Mouse (Mus musculus) gonadal fat pad, adult 2 months (tissue): ENCODE measurements around the gene Cbx4. TPM values are rescaled to one million over a fixed set of nuclear protein-coding genes. Genes with fewer than 3 reads are reported as not detected.

Experiments used
- DNase-seq: peaks from one replicate; pipeline ENCODE4 v3.0.0-alpha.2; 2012; ENCODE audit warnings: low read depth
- polyA plus RNA-seq: library from polyadenylated mRNA; depleted of rRNA; stranded (reverse); fragments of >200 nt; gene quantifications from 2 replicates; pipeline ENCODE4 v1.2.3, GENCODE M21; 2012

Cbx4 gene
- polyA plus RNA-seq, 1 experiment, result 13.2 TPM

GRCm38 (mm10) chr11:119084446-119085278 lies 1.4 kb downstream of the Cbx4 start:
- DNase-seq, result no peak

- DNase-seq, result no peak
Measured at GRCm38 (mm10) chr11:119083724-119084445, 2.1 kb downstream of the Cbx4 start.

DNA sequence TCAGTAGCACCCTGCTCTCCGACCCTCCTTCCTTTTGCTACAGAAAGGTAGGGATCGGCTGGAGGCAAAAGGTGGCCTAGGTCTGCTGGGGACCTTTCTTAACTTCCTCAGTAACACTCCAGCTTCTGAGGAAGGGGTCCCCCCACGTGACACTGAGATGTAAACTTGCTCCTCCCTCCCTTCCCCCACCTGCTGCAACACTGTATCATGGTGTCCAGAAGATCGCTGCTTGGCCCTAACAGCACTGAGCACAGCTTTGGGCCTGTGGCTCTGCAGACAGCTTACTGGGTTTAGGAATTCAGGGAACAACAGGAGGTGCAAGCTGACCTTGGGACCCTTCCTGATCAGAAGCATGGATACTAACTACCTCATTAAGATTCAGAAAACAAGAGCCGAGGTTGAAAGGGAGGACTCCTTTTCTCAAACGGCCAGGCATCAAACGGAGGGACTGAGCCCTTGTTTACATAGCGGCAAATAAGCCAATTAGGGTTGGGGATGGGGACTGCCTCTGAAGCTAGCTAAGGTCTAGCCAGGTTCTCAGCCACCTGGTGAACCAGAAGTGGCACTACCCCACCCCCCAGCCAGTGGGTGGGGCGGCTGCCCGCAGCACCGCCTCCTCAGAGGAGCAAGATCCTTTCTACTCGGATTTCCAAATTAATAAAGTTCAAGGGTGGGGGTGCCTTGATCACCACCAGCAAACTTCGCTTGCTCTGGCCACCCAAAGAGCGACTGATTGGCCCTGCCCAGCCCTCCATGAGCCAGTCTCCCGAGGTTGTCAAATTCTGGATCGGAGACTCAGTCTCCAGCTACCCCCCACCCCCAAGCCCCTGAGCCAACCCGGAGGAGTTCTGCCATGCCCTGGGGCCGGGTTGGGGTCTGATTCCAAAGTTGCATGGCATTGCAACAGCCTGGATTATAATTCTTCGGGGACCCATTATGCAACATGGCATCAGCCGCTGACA lies 3.1 kb downstream of the Cbx4 start:
- no peak for DNase-seq

DNA sequence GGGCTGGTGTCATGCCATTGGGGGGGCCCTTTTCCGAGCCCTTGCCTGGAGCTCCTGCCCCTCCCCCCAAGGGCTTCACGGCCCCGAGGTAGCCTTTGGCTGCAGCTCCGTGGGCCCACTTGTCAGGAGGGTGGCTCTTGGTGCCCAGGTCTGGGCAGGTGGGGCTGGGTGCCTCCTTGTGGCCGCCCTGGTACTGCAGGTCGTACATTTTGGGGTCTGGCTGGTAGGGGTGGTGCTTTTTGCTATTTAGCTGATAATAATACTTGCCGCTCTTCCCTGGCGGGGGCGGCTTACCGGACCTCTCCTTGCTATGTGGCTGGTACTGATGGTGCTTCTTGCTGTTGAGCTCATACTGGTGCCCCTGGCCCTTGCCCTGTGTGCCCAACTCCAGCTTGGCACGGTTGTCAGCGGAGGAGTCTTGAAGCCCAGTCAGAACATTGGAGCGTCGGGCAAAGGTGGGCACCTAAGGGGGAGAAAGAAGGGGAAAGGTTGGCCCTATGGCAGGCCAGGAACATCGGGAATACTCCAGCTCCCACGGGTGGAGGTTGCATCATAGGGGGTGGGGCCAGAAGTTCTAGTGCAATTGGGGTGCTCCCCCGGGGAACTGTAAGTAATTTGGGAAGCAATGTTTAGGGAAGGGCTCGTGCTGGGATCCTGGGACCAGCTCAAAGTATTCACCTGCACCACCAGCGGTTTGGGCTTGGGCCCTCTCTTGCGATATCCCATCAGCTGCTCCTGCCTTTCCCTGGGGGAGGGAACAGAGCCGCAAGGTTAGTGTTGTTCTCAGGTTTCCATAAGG lies 4.0 kb downstream of the Cbx4 start:
- no peak for DNase-seq

DNA sequence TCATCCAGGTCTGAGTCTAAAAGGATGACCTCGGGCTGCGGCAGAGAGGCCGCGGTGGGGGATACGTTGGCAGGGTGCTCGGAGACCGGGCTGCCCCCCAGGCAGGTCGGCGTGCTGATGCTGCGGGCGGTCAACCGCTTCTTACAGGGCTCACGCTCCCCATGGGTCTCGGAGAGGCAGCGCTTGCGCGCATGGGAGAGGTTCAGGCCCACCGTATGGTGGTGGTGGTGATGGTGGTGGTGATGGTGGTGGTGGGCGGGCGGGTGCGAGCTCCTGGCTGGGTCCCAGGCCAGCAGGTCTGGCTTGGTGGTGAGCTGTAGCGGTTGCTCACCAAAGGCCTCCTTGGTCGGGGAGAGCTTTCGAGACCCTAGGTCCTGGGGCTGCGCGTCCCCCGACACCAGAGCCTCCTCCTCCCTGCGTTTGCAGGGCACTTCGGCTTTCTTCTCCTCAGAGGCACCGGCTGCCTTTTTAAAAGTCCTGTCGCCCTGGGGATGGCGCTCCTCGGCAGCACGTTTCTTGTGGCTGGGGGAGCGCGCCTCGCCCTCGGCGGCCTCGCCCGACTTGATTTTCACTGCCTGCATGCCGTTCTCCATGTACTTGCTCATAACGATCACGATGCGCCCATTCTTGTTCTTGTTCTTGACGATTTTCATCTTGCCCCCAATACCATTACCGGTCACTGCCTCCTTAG lies 4.7 kb downstream of the Cbx4 start:
- no peak for DNase-seq

GRCm38 (mm10) chr11:119080461-119081147 lies 5.4 kb downstream of the Cbx4 start:
- no peak for DNase-seq

DNA sequence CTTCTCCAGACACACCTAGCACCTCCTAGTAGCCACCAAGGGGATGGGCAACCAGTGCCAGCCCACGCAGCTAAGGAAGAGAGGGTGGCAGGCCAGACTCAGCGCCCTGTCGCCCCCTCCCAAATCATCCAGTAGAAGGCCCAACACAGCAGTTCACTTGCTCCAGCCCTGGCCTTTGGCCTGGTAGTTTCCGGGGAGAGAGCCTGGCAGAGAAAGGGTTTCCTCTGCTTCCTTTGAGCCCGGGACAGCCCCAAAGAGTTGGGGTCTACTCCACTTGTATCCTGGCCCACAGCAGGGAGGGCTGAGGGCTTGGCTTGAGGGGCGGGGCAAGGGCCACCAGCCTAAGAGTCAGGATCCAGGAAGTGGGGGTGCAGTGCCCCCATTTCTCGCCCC lies 6.6 kb downstream of the Cbx4 start:
- DNase-seq, result no peak

DNA sequence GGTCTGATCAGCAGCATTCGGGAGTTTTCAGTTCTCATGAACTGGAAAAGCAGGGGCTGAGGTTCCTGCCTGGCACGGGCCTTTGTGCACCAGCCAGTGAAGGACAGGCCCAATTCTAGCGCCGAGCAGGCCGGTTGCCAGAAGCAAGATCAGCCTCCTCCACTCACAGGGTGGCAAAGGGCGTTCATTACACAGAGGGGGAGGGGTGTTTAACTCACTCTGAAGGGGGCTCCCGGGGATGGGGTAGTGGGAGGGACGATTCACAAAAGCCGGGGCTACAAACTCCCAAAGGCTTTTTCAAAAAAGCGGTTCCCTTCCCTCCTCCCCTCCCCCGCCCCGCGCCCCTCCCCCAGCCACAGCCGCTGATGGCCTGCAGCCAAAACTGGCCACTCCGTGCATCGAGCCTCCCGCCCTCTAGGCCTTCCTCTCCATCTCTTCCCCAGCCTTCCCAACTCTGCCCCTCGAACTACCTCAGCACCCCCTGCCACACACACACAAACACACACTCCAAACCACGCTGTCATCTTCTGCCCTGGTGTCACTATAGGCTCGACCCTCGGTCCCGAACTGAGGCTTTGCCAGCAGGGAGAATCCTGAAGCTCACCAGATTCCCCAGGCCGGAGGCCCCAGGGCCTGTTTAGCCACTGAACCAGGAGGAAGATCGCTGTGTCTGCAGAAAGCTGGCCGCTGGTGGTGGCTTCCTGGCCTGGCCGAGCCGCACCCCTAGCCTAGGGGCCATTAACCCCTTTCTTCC lies 7.2 kb downstream of the Cbx4 start:
- DNase-seq, result no peak

DNA sequence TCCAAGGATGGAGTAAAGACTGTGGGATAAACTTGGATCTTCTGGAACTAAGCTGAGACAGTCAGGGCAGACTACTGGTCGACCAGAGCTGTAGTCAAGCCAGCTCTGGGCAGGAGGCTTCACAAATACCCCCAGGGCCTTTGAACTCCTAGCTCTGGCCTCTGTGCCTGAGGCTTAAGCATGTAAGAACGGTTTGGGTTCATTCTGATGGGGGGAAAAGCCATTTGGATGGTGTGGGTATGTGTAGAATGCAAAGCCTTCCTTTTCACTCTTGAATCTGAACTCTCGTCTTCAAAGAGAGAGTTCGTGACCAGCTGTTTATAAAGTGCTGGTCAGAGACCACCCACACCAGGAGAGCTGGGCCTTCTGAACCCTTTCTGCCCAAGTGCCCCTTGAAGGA lies 8.3 kb downstream of the Cbx4 start:
- no peak for DNase-seq

- no peak for DNase-seq
Measured at GRCm38 (mm10) chr11:119075805-119076204, 10.2 kb downstream of the Cbx4 start.

GRCm38 (mm10) chr11:119073876-119074433 lies 12.1 kb downstream of the Cbx4 start:
- DNase-seq, result no peak

DNA sequence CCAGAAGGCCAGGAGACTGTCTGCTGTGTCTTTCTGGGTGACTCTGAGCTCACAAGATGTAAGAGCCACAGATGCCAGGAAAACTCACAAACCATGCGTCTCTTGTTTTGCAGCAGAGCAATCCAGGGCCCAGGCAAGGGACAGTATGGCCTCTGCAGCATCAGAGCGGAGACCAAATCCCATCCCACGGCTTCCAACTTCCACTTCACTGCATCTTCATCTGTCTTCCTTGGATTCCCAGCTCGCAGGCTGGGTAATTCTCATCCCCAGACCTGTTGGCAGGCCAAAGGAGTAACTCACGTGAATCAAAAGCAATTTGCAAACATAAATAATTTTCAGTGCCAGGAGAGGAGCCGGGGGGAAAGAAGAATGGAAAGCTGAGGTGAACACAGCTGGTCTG lies 13.0 kb downstream of the Cbx4 start:
- no peak for DNase-seq

DNA sequence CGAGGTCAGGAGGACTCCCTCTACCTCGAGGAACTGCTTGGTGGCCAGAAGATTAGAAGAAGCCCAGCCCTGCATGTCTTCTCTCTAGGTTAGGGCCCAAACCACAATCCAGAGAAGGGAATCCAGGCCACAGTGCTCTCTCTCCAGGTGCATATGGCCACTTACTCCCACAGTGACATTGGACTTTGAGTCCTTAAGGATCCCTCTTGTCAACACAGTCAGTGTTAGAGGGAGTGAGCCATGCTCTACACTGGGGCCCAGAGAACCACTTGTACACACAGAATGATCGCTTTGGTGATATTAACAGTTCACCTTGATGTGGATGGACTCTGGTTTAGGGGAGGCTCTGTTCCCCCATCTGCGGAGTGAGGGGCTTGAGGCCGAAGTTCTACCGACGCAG lies 13.8 kb downstream of the Cbx4 start:
- no peak for DNase-seq

- DNase-seq, result no peak
Measured at GRCm38 (mm10) chr11:119066841-119067240, 19.2 kb downstream of the Cbx4 start.

GRCm38 (mm10) chr11:119059256-119059655 lies 26.8 kb downstream of the Cbx4 start:
- no peak for DNase-seq

DNA sequence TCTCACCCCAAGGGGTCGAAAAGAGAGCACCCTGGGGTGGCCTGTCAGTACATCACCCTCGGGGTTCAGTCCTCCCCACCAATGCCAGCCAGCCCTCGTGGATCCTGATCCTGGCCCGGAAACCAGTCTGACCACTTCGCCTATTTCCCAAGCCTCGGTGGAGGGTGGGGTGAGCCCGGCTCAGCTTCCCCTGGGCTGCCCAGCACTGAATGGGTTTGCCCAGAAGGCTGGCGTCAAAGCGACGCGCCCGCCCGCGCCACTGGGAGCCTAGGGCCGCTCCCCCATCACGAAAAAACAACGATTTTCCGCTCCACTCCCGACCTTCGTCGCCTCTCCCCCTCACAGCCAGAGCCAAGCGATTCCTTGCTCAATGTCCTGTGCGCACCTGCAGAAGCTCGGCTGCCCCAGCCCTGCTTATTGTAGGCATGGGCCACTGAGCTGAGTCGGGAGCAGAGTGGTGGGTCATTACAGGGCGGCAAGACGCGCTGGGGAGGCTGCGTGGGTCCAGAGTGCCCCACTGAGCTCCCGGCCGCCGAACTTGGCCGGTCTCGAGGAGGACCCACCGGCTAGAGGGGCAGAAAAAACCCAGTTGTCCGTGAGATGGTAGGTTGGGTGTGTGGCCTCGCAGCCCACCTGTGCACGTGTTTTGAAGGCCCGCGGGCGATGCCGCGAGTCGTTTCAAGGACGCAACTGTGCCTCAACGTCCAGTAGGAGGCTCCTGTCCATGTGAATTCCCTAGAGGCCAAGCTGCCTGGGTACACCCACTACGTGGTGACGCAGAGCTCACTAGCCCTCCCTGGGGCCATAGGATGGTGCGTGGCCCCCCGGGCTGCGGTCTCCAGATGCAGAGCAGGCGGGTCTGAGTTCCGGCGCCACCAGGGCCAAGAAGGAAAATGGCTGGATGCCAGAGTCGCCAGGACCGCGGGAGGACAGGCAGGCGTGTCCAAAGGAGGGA lies 27.7 kb downstream of the Cbx4 start:
- DNase-seq, result no peak

DNA sequence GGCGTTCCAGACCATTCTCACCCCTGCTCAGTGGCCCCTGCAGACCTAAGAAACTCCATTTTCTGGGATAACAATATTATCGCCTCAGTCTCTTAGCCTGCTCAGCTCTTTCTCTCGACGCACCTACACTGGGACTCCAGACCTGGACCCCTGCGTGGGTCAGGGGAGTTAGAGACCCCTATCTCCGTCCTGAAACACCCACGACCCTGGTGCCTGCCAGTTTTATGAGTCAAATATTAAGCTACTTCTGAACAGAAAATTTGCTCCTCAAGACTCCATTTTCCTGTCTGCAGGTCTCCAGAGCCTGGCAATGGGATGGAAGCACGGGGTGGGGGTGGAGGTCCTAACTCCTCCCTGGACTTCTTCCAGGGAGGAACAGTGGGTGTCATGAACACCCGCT lies 28.7 kb downstream of the Cbx4 start:
- DNase-seq, result no peak
